Mouse (Mus musculus): ENCODE results near the gene Arl6ip1.
"Not testable (repeated sequence)": the region's sequence is repeated elsewhere in the genome, so short reads cannot be mapped to it uniquely, and the experiment has no call there.

Gene Arl6ip1

DNA sequence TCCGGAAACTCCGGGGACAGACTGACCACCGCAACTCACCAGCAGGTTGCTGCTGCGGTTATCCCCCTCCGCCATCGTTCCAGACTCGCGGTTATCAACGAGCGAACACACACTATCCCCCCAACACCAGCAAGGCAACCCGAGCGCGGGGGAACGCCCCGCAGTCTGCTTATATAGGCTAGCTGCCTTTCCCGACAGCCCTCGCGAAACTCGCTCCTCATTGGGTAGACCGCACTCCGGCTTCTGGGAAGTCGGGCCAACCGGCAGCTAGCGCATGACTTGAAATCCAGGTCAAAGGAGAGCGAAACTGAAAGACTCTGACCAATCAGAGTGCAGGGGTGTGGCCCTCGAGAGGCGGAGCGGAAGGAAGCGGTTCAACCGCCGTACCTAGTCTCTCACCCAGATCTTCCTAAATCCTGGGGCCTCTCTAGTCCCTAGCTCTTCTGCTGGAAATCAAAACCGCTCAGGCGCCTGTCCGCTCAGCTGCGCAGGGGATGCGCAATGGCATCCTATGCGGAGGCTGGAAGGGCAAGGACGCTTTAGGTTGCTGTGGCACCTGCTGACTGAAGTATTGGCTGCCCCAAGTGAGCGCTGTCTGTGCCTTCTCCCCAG lies at the start of gene Arl6ip1:
Gene Arl6ip1 (minus strand): TSS at position 233 of the 612 bp plus-strand sequence.
- DNase-seq (ENCODE audit: low read depth) = peak; percentile 98

DNA sequence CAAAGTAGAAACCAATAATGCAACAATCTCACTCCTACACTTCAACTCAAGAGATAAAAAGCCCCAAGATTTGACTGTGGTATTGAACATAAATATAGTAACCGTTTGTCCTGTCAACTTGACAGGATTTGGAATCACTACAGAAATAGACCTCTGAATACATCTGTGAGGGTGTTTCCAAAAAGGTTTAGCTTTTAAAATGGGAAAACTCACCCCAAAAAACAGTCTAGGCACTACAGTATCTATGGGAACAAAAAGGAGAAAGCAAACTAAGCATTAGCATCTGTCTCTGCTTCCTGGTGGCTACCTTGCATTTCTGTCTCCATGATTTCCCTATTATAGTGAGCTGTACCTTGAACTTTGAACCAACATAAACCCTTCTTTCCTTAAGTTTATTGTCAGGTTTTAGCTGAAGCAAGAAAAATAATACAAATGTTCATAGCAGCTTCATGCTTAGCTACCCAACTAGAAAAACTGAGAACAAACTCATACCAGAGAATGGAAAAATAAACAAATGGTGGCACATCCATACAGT lies 46.4 kb upstream of the Arl6ip1 start:
- no peak for DNase-seq (ENCODE audit: low read depth)

DNA sequence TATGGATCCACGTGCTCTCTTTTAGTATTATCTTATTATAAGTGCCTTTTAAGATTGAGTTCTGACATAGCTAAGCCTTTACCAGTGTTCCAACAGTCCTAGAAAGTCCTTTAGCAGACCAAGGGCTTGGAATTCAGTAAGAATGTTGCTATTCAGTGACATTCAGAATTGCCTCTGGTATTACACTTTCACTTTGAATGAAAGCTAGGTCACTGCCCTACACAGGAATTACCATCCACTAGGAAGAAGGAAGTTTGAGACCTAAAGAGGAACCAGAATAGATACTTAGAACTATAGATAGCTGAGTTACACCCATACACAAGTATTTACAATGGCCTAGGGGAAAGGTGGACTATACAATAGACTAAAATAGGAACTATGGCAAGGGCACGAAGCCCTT lies 40.7 kb upstream of the Arl6ip1 start:
- not testable (repeated sequence) for DNase-seq (ENCODE audit: low read depth)

DNA sequence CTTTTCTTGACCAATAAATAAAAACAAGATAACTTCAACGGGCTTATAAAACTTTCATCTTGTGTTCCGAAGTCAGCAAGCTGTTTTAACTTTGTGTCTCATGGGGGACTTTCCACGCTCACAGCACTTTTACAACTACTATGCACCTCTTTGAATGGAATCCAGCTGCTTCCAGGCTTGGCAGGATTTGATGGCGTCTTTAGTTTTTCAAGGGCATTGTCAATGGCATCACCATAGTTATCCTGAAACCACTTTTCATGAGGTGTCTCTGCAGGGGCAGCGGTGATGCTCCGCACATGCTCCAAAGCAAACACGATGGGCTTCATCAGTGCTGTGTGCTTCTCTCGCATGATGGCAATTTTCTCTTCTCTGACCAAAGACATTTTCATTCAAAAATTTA lies 33.5 kb upstream of the Arl6ip1 start:
- no peak for DNase-seq (ENCODE audit: low read depth)

DNA sequence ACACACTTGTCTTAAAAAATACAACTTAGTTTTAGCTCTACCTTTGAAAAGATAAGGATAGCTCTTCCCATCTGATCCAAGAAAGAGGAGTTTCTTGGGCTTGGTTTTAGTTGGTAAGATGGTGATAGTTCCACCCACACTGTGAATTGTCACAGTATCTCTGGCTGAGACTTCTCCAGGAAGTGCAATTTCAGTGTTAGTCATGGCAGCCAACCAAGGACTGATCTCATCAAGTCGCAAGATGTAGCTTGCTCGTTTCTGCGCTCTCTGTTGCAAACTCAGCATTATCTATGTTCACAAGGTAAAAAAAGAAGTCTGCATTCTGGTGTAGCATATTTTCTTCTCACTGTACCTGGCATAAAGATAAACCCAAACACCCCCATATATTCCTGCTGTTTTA lies 30.7 kb upstream of the Arl6ip1 start:
- DNase-seq (ENCODE audit: low read depth) = no peak

DNA sequence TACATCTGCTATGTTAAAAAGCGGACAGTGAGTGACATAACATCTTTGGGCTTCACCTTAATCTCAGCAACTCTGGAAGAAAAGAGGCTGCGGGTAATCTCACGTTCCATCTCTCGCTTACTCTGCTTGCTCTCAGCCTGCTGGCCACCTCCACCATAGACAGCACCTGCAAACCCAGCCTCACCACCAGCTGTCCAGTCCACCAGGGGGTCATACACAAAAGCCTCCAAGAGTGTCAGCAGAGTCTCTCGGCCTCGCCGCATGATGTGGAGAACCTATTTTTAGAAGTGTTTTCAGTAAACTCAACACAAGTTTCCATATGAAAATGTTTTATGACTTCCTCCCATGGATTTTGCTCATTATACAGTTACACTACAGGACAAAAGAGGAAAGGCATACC lies 27.0 kb upstream of the Arl6ip1 start:
- no peak for DNase-seq (ENCODE audit: low read depth)

DNA sequence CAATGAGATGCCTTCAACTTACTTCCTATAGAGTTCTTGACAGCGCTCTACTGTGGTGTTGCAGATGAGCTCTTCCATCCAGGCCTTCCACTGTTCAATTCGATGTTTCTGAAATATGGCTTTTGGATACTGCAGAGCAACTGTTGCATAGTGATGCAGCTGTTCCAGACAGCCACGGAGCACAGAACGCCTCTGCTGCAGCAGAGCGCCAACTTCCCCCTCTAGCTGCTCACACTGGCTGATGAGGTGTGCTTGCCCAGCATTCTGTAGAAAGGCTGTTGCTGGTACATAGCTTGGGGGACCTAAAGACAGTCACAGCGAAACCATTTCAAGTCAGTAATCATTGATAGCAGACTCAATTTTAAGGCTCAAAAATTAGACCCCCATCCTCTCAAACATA lies 24.7 kb upstream of the Arl6ip1 start:
- no peak for DNase-seq (ENCODE audit: low read depth)

DNA sequence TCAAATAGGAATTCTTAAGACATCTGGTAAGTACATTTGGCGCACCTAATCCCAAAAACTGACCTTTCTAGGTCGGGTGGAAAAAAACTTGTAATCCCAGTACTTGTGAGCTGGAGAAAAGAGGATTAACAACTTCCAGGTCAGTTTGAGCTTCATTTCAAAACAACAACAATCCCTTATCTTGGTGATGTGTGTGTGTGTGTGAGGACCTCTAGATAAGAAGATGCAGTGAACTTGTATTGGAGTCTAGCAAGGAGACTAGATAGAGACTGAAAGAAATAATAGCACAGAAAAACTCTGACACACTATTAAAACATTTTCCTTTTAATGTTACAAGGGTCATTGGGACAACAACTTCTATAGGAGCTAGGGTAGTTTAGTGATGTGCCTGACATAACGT lies 14.1 kb upstream of the Arl6ip1 start:
- DNase-seq (ENCODE audit: low read depth) = no peak

DNA sequence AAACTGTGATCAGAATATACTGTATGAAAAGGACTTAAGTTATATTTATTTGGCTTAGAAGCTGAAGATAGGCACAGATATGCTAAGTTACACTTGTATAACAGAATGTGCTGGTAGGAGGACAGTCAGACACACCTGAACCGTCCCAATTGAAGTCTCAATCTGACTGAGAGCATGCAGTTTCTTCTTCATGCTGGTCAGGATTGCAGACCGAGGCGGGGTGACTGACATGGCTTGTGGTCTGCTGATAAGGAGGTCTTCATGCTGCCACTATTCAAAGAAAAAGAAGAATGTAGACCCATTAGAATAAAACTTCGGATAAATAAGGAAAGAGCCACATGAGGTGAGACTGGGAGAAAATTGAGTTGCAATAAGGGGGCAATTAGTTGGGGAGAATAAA lies 13.7 kb upstream of the Arl6ip1 start:
- no peak for DNase-seq (ENCODE audit: low read depth)

DNA sequence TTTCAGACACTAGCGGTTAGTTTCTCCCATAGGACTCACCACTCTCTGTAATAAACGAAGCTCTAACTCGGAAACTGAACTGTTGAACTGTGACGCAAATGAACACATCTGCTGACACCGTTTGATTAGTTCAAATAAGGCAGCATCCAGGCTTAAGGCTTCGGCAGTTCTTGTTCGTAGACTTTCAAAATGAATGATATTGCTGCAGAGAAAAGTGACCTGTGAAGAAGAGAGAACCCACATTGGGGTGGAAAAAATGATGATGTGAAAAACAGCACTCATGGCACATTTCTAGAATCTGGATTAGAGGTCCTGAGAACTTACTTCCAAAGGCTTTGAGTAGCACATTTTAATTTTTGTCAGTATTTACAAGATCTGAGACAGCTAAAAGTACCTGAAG lies 11.8 kb upstream of the Arl6ip1 start:
- no peak for DNase-seq (ENCODE audit: low read depth)

DNA sequence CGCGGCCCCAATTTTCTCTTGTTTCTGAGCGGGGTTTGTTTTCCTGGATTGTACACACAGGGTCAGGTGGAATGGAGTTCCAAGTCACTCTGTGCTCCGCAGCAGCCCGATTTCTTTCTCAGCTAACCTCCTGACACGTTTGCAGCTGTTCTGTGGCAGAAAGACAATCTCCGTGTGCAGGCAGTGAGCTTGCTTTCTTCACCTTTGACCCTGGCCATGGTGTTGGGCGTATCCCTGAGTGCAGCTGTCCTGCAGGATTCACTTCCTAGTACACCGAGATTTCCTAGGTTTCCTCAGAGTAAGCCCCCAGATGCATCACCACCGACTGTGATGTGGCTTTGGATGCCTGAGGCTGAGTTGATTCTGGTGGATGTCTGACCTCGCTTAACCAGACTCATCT lies 5.7 kb upstream of the Arl6ip1 start:
- DNase-seq (ENCODE audit: low read depth) = no peak

DNA sequence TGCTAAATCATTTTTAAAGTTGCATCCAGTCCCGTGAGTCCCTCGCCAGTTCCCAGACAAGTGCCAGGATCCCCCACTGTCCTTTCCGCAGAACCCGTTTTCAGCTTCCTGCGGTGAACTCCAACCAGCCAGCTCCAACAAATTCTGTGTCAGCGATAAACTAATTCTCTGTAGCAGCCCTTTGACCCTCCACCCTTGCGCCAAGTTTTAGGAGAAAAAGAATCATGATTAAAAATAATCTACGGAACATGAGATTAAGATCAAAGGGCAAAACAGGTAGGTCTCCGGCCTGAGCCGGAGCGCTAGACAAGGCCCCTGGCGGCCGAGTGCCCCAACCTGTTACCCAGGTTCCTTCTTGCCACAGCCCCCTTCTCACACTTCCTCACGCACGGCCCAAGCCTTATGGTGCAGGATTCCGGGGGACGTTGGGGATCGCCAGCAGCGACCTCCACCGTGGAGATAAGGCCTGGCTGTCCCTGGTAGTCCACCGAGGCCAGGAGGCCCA lies 485 bp downstream of the Arl6ip1 start:
- no peak for DNase-seq (ENCODE audit: low read depth)

DNA sequence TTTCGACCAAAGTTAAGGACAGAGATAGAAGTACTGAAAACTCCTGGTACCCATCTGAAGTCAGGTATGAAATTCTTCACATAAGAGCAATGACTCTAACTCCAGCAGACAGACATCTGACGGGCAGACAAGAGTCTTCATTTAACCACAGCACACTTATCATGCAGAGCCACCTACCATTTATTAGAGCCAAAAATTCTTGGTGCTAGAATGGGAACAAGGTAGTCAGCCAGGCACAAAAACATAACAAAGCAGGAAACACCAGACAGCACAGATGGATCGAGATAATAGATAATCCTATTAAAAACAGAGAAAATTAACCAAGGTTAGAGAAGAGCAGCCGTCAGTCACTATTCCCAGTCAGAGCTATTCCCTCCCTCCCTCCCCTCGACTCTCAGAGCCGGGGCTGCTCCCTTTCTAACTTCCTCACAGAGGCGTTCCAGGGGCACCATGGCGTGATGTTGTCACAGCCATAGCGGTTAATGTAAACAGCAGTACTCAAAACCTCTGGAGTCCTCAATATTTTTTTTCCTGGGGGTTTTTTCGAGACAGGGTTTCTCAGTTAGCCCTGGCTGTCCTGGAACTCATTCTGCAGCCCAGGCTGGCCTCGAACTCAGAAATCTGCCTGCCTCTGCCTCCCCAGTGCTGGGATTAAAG lies 3.1 kb downstream of the Arl6ip1 start:
- no peak for DNase-seq (ENCODE audit: low read depth)

DNA sequence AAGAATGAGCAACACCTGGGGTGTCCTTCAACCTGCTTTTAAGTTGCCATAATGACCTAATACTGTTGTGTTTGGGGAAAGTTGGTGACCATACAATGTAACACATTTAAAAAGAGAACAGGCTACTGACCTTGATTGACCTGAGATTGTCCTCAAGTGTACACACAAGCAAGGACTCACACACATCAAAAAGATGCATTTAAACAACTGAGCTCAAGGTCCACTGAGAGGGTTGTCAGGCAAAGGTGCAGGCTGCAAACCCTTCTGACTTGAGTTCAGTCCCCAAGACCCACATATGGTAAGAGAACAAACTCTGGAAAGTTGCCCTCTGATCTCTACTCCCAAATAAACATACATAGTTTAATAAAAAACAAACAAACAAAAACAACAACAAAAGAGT lies 3.7 kb downstream of the Arl6ip1 start:
- DNase-seq (ENCODE audit: low read depth) = no peak

DNA sequence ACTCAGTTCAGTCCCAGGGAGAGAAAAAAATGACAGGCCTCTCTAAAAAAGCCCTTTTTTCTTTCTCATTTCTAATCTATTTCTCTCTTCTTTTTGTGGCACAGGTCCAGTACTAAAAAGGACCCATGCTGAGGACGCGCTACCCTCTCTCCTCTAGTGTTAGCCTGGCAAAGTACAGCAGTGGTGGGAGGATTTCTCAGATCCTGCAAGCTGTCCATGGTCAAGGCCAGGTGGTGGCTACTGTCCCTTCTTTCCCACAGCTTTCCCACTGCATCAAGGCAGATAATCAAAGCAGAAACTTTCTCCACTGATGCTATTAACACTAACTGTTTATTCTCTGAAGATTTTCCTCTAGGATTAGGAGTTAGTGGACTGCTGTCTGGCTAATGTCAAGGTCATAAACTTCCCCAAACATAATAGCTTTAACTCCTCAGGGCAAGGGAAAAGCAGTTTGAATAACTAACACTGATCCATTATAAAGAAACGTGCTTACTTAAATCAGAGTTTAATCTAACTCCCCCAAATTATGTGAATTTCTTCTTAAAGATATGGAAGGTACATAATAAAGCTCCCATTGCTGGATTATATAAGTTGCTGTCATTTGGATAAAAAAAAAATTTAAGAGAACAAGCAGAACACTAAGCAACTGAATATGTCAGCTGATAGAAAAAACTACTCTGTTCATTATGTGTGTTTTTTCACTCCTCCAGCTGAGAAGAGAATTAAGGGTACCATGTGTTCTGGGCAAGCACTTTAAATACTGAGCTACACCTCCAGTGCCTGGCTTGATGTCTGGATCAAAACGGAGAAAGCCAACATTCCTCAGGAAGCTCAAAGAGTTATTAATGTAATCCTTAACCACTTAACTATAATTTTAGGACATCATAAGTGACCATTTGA lies 5.7 kb downstream of the Arl6ip1 start:
- no peak for DNase-seq (ENCODE audit: low read depth)

DNA sequence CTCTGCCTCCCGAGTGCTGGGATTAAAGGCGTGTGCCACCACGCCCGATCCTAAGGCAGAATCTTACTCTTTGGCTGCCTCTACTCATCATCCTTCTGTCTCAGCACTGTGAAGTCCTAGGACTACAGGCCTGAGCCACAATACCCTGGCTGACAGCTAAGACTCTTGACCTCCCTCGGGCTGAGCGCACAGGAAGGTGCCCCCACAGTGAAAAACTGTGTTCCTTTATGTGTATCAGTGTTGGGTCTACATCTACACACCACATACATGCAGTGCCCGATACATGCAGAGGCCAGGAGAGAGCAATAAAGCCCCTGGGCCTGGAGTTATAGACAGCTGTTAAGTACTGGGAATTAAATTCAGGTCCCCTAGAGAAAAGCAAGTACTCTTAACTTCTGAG lies 7.2 kb downstream of the Arl6ip1 start:
- no peak for DNase-seq (ENCODE audit: low read depth)

DNA sequence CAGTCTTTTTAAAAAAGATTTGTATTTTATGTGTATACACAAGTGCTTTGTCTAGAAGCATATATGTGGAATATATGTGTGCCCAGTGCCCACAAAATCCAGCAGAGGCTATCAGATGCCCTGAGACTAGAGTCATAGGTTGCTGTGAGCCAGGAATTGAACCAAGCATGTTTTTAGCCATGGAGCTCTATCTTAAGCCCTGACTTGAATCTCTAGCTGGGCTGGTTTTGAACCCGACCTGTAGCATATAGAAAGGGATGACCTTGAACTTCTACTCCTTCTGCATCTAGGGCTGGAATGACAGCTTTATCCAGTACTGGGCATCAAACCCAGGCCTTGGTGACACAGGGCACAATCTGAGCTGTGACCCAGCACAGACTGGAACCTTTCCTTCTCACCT lies 8.8 kb downstream of the Arl6ip1 start:
- DNase-seq (ENCODE audit: low read depth) = no peak

DNA sequence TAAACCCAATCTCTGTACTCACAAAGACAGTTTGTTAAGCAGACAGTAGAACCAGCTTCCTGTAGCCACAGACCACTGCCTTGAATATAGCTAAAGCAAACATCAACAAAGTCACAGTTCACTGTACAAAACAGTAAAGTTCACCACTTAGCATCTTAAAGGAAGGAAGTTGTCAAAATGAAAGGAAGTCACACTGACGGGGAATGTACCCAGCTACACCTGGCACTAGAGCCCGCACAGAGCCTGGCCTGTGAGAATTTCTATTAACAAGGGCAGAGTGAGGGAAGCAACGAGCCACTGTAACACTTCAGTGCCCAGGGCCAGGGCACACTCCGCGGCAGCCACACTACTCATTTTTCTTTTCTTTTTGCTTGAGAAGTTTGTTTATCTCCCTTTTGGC lies 9.5 kb downstream of the Arl6ip1 start:
- peak; percentile 75 for DNase-seq (ENCODE audit: low read depth)

DNA sequence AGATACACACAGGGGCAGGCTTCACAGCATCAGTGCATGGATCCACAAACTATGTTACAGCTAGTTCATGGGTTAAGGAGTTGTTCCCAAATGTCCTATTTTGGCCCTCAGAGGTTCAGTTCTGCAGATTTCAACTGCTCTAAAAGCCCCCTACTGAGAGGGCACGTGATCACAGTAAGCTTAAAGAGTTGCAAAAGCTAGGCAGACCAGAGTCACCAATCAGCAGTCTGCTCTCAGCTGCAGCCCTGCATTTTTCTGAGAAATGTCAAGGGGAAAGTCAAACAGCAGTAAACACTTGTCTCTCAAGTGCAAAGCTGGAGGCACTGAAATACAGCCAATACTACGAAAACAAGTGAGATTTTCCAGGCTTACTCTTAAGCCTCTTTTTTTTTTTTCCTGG lies 10.3 kb downstream of the Arl6ip1 start:
- DNase-seq (ENCODE audit: low read depth) = no peak

DNA sequence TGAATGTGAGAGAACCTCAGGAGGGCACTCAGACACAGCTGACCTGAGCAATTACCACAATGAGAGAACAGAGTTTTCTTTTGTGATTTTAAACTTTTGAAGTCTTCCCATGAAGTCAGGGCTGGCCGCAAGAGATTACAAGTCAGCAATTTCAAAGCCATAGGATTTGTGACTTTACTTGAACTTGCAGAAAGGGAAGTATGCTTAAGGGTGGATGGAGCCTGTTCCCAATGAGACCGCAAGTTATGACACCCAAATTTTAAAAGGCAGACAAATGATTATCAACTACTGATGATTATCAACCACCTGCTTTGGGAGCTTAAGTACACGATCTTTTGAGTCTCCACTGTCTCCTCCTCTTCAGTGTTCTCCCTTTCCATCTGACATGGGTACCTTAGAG lies 11.0 kb downstream of the Arl6ip1 start:
- DNase-seq (ENCODE audit: low read depth) = no peak

DNA sequence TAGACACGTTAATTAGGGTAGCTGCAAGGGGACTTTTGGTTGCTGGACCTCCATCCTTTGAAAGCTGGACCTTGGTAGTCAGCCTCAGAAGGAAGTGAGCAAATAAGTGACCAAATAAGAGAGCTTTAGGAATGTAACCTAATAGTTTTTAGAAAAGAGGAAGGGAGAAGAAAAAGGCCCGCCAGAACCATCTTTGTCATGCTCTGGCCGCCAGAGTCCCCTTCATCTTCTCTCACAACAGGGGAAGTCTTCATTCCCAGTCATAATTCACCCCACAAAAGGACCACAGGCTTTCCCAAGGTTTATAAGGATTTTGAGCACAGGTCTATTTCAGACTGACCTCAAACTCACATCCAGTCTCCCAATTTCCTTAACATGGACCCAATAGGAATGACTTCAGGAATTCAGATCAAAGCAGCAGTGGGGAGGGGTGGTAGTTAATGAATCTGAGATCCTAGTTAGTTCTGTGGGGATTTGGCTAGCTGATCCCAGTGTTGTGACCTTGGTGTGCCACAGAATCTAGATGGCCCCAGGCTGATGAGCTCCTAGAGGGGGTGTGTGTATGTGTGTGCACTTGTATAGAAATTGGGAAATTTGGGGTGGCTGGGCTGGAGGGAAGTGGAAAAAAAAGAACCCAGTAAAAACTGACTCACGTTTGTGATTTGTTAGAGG lies 11.8 kb downstream of the Arl6ip1 start:
- no peak for DNase-seq (ENCODE audit: low read depth)
